Mouse (Mus musculus) cerebellum, adult 2 months (tissue): Measurements from ENCODE around the gene Spns3.

Source experiments
- CTCF ChIP-seq: fragments of 200-500 bp; IDR thresholded peaks from 2 replicates; pipeline ENCODE4 v1.5.1; 2011; ENCODE audit warnings: low read depth, mild to moderate bottlenecking, control low read depth, low read length, moderate library complexity, borderline replicate concordance; ENCODE audit not compliant: insufficient read depth
- POLR2A ChIP-seq: fragments of 200-500 bp; IDR thresholded peaks from 2 replicates; pipeline ENCODE4 v1.6.1; 2011; ENCODE audit warnings: low read length, control low read depth, borderline replicate concordance; ENCODE audit not compliant: insufficient read depth

DNA sequence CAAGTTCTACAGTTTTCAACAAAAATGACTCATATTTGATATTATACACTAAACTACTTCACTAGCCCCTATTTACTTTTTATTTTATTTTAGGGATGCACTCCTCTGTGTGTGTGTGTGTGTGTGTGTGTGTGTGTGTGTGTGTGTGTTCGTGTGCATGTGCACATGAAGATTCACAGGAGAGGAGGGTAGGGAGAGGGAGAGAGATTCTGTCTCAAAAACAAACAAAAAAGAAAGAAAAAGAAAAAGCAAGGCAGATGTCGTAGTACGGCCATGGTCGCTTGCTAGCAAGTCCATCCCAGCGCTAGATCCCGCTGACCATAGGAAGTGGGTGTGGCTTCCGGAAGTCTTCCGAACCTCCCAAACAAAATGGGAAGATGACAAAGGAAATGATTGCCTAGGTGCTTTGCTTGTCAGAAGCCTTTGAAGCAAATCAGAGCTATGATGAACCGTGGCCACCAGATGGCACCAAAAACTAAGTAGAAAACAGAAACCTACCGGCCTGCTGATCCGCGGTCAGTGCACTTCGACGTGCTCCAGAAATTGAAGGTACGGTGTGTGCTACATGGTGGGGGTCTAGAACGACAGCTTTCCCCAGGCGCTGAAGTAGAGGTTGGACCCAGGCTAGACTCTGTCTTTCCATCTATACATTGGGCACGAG lies 20.1 kb upstream of the Spns3 start:
- TF ChIP-seq CTCF (peak; percentile 77), POLR2A (no peak)
